Mouse (Mus musculus) Muller cell, postnatal 12 days (primary cell): ENCODE measurements around the gene Gng12.

ENCODE experiments used
- DNase-seq: peaks from one replicate; pipeline ENCODE4 v3.0.0-alpha.2; 2015; ENCODE audit errors: inconsistent ontology term

The Gng12 gene

DNA sequence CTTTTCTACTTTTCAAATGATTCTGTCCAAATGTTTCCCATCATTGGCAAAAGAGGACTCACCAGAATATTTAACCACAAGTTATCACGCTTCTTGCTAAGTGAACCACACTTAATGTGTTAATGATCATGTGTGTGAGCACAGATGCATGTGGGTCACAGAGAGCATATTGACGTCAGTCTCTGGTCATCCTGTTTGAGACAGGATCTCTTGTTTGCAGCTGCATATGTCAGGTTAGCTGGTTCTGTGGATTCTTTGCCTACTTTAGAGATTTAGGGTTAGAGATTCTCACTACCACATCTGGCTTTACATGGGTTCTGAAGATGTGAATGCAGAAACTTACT lies 153.5 kb downstream of the Gng12 start:
- no peak for DNase-seq

DNA sequence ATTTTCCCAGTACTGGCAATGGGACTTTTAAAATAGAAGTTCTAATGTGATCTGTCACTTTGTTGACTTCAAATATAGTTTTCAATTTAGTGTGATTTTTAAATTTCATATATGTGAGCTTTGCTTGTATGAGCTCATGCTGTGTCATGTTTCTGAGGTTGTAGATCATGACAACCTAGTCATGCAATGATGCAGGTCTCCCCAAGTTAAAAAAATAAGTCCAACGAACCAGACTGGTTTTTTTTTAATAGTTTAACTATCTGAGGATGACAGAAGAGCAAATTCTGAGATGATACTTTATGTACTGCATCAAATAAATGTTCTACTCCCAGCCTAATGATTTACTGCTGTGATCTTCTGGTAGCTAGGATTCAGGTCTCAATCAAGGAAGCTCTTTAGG lies 153.9 kb downstream of the Gng12 start:
- no peak for DNase-seq

- no peak for DNase-seq
Observed at GRCm38 (mm10) chr6:67056108-67056888, 160.1 kb downstream of the Gng12 start.

DNA sequence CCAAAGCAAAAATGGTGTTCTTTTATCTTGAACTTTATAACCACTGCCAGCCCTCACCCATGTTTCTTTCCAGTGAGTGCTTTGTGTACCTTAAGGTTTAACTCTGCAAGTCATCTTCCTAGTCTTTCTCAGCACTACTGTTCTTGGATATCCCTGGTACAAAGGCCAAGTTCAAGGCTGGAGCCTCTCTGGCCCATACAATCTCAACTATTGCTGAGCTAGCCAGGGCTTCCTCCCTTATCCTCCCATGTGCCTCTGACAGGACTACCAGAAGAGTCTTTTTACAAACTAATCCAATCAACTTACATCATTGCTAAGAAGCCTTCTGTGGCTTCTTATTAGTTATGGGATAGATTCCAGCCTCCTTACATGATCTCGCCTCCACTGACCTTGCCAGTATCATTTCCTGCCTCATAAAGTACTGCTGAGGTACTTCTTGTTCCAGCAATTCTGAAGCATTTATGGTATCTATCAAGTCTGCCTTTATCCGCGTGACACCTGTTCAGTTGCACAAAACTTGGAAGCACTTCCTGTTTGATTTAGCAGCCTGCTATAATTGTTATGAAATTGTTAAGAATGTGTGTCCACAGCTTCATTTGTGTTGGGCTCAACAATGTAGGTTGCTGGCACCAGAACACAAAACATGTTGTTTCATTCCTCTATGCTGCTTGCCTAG lies 160.8 kb downstream of the Gng12 start:
- no peak for DNase-seq

DNA sequence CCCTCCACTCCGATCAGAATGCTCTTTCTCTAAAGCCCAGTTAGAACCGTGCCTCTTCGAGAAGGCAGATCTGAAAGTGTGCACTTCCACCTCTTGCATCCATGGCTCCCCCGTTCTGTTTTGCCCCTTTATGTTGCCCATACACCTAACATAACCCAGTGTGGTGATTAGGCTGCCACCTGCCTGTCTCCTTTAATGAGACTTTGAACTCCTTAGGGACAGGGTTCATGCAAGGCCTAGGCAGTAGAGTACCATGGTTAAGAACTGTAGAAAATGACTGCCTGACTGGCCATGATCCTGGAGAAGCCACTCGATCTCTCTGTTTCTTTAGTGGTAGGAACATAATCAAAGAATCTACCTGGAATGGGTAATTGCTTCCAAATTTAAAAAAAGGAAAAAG lies 161.4 kb downstream of the Gng12 start:
- no peak for DNase-seq

DNA sequence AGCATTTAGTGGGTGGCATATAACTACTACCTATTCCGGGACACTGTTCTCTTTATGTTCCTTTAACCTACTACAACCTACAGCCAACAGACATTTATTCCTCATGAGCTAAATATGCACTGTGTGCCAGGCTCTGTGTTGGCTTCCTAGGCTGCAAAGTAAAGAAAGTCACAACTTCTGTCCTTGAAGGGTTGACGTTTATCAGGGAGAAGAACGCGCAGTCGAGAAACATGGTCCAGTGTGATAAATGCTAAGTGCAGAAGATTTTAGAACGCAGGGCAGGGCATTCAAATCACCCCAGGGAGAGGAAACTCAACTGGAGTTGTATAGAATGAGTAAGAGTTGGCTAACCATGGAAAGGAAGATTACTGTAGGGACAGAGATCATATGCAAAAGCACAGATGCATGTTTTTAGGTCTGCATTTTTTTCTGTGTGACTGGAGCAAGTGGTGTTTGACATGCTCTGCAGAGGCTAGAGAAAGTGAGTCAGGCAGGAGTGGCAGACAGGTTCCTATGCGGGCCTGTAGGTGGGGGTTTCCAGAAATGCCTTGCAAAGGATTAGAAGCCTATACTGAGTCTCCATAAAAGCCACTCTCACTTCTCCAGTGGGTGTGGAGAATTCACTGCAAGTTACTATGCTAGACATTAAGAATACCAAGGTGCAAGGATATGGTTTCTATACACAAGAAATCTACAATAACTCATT lies 161.9 kb downstream of the Gng12 start:
- no peak for DNase-seq

DNA sequence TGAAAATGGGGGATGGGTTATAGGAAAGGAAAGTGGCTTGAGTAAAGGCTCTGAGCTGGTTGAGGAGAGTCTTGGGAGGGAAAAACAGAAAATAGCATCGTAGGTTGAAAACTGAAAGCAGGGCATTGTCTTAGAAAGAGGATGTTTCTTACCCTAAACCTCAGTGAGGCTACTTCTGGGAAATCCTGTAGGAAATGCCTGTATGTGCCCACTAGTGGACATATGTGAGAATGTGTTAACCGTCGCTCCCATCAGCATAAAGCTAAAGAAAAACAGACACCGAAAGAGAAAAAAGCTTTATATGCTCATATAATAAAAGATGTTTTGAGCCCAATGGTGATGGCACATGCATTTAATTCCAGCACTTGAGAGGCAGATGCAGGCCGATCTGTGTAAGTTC lies 163.9 kb downstream of the Gng12 start:
- no peak for DNase-seq

DNA sequence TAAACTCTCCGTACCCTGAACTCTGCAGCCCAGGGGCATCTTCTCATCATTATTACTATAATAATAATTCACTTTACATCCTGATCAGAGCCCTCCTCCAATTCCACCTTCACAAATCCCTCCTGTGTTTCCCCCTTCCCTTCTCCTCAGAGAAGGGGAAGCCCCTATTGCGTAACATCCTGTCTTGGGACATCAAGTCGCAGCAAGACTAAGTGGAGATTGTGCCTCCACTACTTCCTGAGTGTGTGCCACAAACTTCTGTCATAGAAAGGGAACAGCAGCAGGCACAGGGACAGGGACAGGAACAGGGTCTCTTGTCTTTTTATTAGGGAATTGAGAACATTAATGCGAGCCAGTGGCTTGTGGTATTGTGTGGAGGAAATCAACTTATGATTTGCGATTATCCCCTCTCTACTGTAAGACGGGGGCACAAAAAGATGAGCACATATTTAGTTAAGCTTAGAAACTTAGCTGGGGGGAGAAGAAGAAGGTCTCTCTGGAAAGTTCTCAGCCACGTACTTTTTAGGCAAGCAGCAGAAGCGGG lies 173.1 kb downstream of the Gng12 start:
- DNase-seq = no peak

DNA sequence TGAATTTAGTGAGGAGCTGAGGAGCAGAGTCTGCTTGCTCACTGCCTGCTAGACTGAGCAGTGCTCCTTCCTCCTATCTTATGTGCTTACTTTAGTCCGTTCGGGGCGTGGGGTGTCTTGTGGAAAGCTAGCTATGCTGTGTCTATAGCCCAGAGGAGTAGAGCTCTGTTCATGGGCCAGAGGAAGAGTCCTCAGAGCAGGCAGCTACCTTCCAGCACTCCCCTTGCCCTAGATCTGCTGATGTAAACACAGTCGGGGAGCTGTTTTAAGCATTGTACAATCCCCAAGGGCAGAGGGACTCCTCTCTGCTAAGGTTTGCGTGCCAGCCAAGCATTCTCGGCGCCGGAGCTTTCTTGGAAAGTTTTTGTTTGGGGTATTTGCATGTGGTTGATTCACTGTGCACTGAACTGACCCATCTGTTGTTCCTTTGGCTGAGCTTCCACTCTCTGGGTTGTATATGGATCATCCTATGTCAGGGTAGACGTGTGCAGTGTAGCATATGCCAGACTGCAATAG lies 173.7 kb downstream of the Gng12 start:
- DNase-seq = peak; percentile 58
